Mouse (Mus musculus) liver, embryonic 15.5 days (tissue): Measurements from ENCODE around the gene Prrxl1. TPM values are rescaled to one million over a fixed set of nuclear protein-coding genes. Genes with fewer than 3 reads are reported as not detected.

ENCODE experiments used
- ATAC-seq: fragments of 200-750 bp; cut with Nextera tagmentation; 2 replicates; pipeline ENCODE4 v1.8.0; 2017; ENCODE audit warnings: moderate number of reproducible peaks, mild to moderate bottlenecking, moderate library complexity; ENCODE audit not compliant: insufficient read depth
- H3K27ac ChIP-seq: fragments of 300-500 bp; sonication (generic); replicated peaks from 2 replicates; pipeline ENCODE4 v1.5.1; 2015; ENCODE audit warnings: mild to moderate bottlenecking, inconsistent platforms
- H3K27me3 ChIP-seq: fragments of 300-500 bp; sonication (generic); 2 replicates; pipeline ENCODE4 v1.6.1; 2015; ENCODE audit warnings: mild to moderate bottlenecking, inconsistent platforms
- H3K36me3 ChIP-seq: fragments of 300-500 bp; sonication (generic); replicated peaks from 2 replicates; pipeline ENCODE4 v1.6.1; 2015; ENCODE audit warnings: moderate library complexity, mild to moderate bottlenecking, inconsistent platforms
- H3K4me1 ChIP-seq: fragments of 300-500 bp; sonication (generic); replicated peaks from 2 replicates; pipeline ENCODE4 v1.6.1; 2015; ENCODE audit warnings: inconsistent platforms
- H3K4me2 ChIP-seq: fragments of 300-500 bp; sonication (generic); 2 replicates; pipeline ENCODE4 v1.6.1; 2015; ENCODE audit warnings: moderate library complexity, mild to moderate bottlenecking, inconsistent platforms
- H3K4me3 ChIP-seq: fragments of 300-500 bp; sonication (generic); replicated peaks from 2 replicates; pipeline ENCODE4 v1.5.1; 2015; ENCODE audit warnings: mild to moderate bottlenecking, inconsistent platforms
- H3K9ac ChIP-seq: fragments of 300-500 bp; sonication (generic); 2 replicates; pipeline ENCODE4 v1.6.1; 2015; ENCODE audit warnings: moderate library complexity, mild to moderate bottlenecking, inconsistent platforms
- H3K9me3 ChIP-seq: fragments of 300-500 bp; sonication (generic); replicated peaks from 2 replicates; pipeline ENCODE4 v1.6.1; 2016; ENCODE audit warnings: inconsistent platforms
- WGBS: fragments of 180-500 bp; shearing (Covaris S2); methylation state at CpG from one replicate; pipeline ENCODE4 v1.1.7; 2015; ENCODE audit warnings: mixed read lengths; ENCODE audit not compliant: insufficient replicate concordance; 5-methylcytosine and 5-hydroxymethylcytosine counted together
- polyA plus RNA-seq: library from polyadenylated mRNA; unstranded; fragments of >200 nt; fragmentation: Nextera tagmentation; extraction: Ambion mirVana; gene quantifications from 2 replicates; pipeline ENCODE4 v1.2.1, GENCODE M21; 2015

Gene Prrxl1
- polyA plus RNA-seq, 1 experiment from 2014 or later, result 0.02 TPM

DNA sequence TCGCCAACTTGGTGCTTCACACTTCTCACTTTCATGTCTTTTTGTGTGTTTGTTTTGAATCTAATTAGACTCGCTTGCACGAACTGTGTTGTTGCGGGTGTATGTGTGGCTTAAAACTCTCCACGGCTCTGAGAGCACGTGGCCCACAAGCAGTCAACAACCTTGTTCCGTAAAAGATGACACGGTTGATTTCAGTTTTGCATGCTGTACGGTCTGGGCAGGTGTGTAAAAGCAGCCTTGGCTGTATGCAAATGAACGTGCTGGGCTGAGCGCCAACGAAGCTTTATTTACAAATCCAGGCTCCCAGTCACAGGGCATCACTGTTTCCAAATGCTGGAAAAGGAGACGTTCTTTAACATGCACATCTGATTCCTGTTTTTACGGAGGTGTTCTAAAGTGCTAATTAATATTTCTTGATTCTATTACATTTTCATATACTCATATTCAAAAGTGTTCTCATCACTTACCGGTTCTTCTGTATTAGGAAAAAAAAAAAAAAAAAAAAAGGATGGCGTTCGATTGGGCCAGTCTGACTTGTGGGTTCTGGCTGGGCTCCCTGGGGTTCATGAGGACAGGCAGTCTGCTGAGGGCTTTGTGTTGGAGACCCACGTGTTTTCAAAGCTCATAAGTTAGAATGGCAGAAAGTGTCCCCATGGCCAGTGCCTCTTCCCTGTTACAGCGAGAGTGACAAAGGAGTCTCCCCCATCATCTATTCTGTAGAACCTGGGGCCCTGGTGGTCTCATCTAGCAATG is 85.0 kb downstream of the Prrxl1 start:
- 62% methylated on average over 19 of the region's 19 CpGs for WGBS
- H3K27ac ChIP-seq, result no peak overlapping the region
- no peak for ATAC-seq

DNA sequence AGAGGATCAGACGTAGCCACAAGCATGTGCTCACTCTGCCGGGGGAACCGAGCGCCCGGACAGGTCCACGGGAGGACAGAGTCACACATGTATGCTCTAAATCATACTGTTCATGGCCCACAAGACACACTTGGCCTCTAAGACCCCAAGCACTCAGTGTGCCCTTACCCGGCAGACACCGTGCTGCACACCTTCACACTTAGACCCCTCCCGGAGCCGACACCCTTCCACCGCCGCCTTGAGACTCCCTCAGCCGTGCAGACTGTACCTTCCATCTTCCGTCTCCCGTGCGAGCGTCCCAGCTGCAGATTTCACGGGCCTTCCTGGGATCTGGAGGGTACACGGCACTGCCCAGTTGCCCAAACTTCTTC is 85.5 kb downstream of the Prrxl1 start:
- H3K9ac ChIP-seq, result no peak overlapping the region
- no peaks in the 10 kb centered on the region for H3K36me3 ChIP-seq
- no peak overlapping the region for H3K4me2 ChIP-seq
- WGBS, result 76% methylated on average over 19 of the region's 19 CpGs
- H3K4me3 ChIP-seq, result no peak overlapping the region
- no peaks in the 10 kb centered on the region for H3K9me3 ChIP-seq
- no peaks in the 10 kb centered on the region for H3K4me1 ChIP-seq
- H3K27ac ChIP-seq, result no peak overlapping the region
- no peak for ATAC-seq
- H3K27me3 ChIP-seq, result no peaks in the 10 kb centered on the region

More for the DNA sequence above, 85.0 kb downstream of the Prrxl1 start:
- H3K27me3 ChIP-seq, result no peaks in the 10 kb centered on the region
- H3K4me3 ChIP-seq, result no peak overlapping the region
- H3K9ac ChIP-seq, result no peak overlapping the region
- H3K4me1 ChIP-seq, result no peaks in the 10 kb centered on the region
- no peaks in the 10 kb centered on the region for H3K36me3 ChIP-seq
- no peaks in the 10 kb centered on the region for H3K9me3 ChIP-seq
- no peak overlapping the region for H3K4me2 ChIP-seq

DNA sequence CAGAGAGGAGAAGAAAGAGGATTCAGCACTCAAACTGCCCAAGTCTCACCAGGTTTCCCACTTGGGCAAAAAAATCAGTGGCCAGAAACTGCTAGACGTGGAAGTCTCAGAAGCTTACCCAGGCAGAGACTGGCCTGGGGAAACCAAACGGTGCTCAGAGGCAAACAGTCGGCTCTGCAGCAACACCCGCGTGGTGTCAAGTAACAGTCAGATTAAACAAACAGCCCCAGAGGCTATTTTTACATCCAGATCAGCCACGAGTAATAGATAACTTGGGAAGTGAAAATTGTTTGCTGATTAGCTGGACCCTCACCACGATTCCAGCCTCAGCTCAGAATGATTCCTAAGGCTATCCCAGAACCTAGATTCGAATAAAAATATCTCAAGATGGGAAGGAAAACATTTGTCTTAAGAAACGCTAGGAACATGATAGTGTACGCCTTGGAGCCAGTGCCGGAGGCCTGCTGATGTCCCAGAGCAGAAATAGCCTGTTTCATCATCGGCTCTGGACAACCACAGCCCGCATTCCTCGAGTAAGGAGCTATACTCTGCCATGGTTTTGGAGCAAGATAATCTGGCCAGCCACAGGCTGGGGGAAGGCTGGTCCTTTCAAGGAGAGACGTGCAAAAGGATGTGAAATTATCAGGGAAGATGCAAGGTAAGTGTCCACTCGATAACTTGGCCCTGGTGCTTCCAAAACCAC is 86.1 kb downstream of the Prrxl1 start, which contains the start of gene 3425401B19Rik:
Gene 3425401B19Rik, minus strand, starts transcription at position 170 of the 703 bp plus-strand sequence.
- H3K9me3 ChIP-seq, result no peaks in the 10 kb centered on the region
- H3K9ac ChIP-seq, result no peak within 1 kb of the TSS
- no peak within 1 kb of the TSS for H3K4me3 ChIP-seq
- no peak for ATAC-seq
- H3K27ac ChIP-seq, result no peak within 1 kb of the TSS
- no peak within 1 kb of the TSS for H3K4me2 ChIP-seq
- 39% methylated on average over 16 of the region's 16 CpGs for WGBS
- no peaks in the 10 kb centered on the region for H3K36me3 ChIP-seq
- no peaks in the 10 kb centered on the region for H3K27me3 ChIP-seq
- H3K4me1 ChIP-seq, result no peaks in the 10 kb centered on the region

DNA sequence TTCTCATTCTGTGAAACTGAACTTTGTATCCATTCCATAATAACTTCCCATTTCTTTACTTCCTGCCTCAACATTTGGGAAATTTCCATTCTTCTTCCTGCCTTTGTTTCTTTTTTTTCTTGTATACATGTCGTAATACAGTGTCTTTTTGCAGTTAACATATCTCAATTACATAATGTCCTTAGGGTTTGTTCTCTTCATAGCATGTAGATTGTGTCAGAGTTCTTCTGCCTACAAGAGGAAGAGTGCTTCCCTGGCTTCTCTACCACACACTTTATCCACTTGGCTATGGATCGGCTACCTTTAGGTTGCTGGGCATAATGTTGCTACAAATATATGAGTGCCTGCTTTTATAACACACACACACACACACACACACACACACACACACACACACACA is 96.7 kb downstream of the Prrxl1 start:
- no peak overlapping the region for H3K4me3 ChIP-seq
- no peak for ATAC-seq
- no peaks in the 10 kb centered on the region for H3K36me3 ChIP-seq
- no peaks in the 10 kb centered on the region for H3K9me3 ChIP-seq
- no peak overlapping the region for H3K9ac ChIP-seq
- no peaks in the 10 kb centered on the region for H3K27me3 ChIP-seq
- no peaks in the 10 kb centered on the region for H3K4me1 ChIP-seq
- 55% methylated on average over 2 of the region's 2 CpGs for WGBS
- H3K27ac ChIP-seq, result no peak overlapping the region
- H3K4me2 ChIP-seq, result no peak overlapping the region

DNA sequence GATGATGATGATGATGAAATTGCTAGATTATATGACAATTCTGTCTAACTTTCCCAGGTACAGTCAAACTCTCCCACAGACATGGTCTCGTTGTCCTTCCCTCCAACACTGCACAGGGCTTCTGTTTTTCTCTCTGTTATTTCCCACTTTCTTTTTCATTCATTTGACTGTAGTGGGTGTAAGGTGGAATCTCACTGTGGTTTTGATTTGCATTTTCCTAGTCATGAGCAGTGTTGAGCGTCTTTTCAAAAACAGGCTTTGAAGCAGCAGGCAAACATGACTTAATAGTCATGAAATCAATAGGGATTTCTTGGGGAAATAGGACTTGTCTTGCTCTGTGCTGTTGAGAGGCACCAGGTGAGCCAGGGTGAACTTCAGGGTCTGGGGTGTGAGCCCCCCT is 97.1 kb downstream of the Prrxl1 start:
- WGBS, result 55% methylated on average over 2 of the region's 2 CpGs

DNA sequence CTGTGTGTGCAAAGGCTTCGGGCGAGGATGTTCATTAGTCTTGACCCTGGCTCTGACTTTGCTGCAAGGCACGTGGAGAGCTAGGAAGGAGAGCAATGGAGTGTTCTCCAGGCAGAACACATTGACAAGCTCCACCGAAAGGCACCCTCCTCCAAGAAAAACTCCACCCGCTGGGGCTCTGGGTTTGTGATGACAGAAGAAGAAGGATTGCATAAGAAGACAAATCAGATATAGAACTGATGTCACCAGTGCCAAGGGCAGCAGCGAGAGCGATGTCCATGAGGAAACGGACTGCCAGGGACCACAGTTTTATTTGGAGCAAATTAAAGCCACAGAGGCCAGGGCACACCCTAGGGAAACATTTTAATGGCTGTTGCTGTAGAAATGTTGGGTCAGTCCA is 98.6 kb downstream of the Prrxl1 start:
- no peak for ATAC-seq
- 60% methylated on average over 8 of the region's 8 CpGs for WGBS
- Histone ChIP-seq H3K9me3 (no peaks in the 10 kb centered on the region), H3K36me3 (no peaks in the 10 kb centered on the region), H3K27me3 (no peaks in the 10 kb centered on the region), H3K4me1 (no peaks in the 10 kb centered on the region), H3K27ac (no peak overlapping the region), H3K4me2 (no peak overlapping the region), H3K4me3 (no peak overlapping the region), H3K9ac (no peak overlapping the region)

More for the DNA sequence above, 97.1 kb downstream of the Prrxl1 start:
- Histone ChIP-seq H3K4me1 (no peaks in the 10 kb centered on the region), H3K4me2 (no peak overlapping the region), H3K27me3 (no peaks in the 10 kb centered on the region), H3K27ac (no peak overlapping the region), H3K9me3 (no peaks in the 10 kb centered on the region), H3K4me3 (no peak overlapping the region), H3K9ac (no peak overlapping the region), H3K36me3 (no peaks in the 10 kb centered on the region)
- ATAC-seq, result no peak

DNA sequence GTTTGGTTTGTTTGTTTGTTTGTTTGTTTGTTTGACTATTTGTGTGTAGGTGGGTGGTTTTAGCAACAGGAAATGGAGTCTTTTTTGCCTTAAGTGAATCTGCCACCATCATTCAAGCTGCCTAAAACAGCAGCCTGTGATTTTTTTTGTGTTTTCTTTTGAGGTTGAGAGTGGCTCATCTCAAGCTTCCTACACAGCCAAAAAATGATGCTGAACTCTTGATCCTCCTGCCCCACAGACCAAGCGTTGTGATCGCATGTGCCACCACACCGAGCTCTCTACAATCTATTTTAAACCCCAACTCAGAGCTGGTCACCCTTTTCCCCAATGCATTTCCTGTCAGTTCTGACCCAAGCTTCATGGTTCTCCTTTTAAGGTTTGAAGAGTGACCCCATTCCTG is 99.3 kb downstream of the Prrxl1 start:
- no peak for ATAC-seq
- H3K27me3 ChIP-seq, result no peaks in the 10 kb centered on the region
- no peak overlapping the region for H3K27ac ChIP-seq
- WGBS, result 24% methylated on average over 3 of the region's 3 CpGs
- H3K4me2 ChIP-seq, result no peak overlapping the region
- H3K9me3 ChIP-seq, result no peaks in the 10 kb centered on the region
- no peaks in the 10 kb centered on the region for H3K36me3 ChIP-seq
- H3K9ac ChIP-seq, result no peak overlapping the region
- H3K4me3 ChIP-seq, result no peak overlapping the region
- no peaks in the 10 kb centered on the region for H3K4me1 ChIP-seq

Other genes with a start within 250 kb of the Prrxl1 start
- gene 1700024G13Rik, start 211.0 kb upstream of the Prrxl1 start, polyA plus RNA-seq, result not detected in 2 replicates
- not detected in 2 replicates for gene Slc18a3, start 134.6 kb upstream of the Prrxl1 start, polyA plus RNA-seq
- gene Chat, start 133.4 kb upstream of the Prrxl1 start, polyA plus RNA-seq, result not detected in 2 replicates
- 5.6 and 6.0 TPM in 2 replicates for gene Ercc6, start 85.9 kb upstream of the Prrxl1 start, polyA plus RNA-seq
- 0.07 and 0.13 TPM in 2 replicates for gene 3425401B19Rik, start 85.9 kb downstream of the Prrxl1 start, polyA plus RNA-seq
- gene Tmem273, start 186.6 kb downstream of the Prrxl1 start, polyA plus RNA-seq, result 1.3 and 1.6 TPM in 2 replicates
- 0.05 TPM in 1 of 2 replicates, not detected in the other for gene Fam170b, start 234.6 kb downstream of the Prrxl1 start, polyA plus RNA-seq